Mouse (Mus musculus) heart, embryonic 13.5 days (tissue): ENCODE results near the gene Actl6b. TPM values are rescaled to one million over a fixed set of nuclear protein-coding genes. Genes with fewer than 3 reads are reported as not detected.

Source experiments
- ATAC-seq: fragments of 200-750 bp; cut with Nextera tagmentation; 2 replicates; pipeline ENCODE4 v1.8.0; 2017; ENCODE audit warnings: moderate TSS enrichment; ENCODE audit not compliant: insufficient number of reproducible peaks, low FRiP score, low TSS enrichment; ENCODE audit errors: extremely low read depth
- H3K27ac ChIP-seq: fragments of 300-500 bp; sonication (generic); replicated peaks from 2 replicates; pipeline ENCODE4 v1.5.1; 2015; ENCODE audit warnings: moderate library complexity, mild to moderate bottlenecking, inconsistent platforms
- H3K27me3 ChIP-seq: fragments of 300-500 bp; sonication (generic); replicated peaks from 2 replicates; pipeline ENCODE4 v1.6.1; 2015; ENCODE audit warnings: mild to moderate bottlenecking, inconsistent platforms
- H3K36me3 ChIP-seq: fragments of 300-500 bp; sonication (generic); 2 replicates; pipeline ENCODE4 v1.6.1; 2015; ENCODE audit warnings: mild to moderate bottlenecking, inconsistent platforms
- H3K4me1 ChIP-seq: fragments of 300-500 bp; sonication (generic); 2 replicates; pipeline ENCODE4 v1.6.1; 2015; ENCODE audit warnings: inconsistent platforms
- H3K4me2 ChIP-seq: fragments of 300-500 bp; sonication (generic); 2 replicates; pipeline ENCODE4 v1.6.1; 2015; ENCODE audit warnings: inconsistent platforms, mild to moderate bottlenecking, moderate library complexity
- H3K4me3 ChIP-seq: fragments of 300-500 bp; sonication (generic); 2 replicates; pipeline ENCODE4 v1.5.1; 2015; ENCODE audit warnings: moderate library complexity, mild to moderate bottlenecking, inconsistent platforms
- H3K9ac ChIP-seq: fragments of 300-500 bp; sonication (generic); 2 replicates; pipeline ENCODE4 v1.6.1; 2015; ENCODE audit warnings: inconsistent platforms, mild to moderate bottlenecking, moderate library complexity
- H3K9me3 ChIP-seq: fragments of 300-500 bp; sonication (generic); 2 replicates; pipeline ENCODE4 v1.6.1; 2016; ENCODE audit warnings: inconsistent platforms
- WGBS: fragments of 180-500 bp; shearing (Covaris S2); methylation state at CpG from one replicate; pipeline ENCODE4 v1.1.7; 2015; ENCODE audit warnings: mixed read lengths; 5-methylcytosine and 5-hydroxymethylcytosine counted together
- polyA plus RNA-seq: library from polyadenylated mRNA; unstranded; fragments of >200 nt; fragmentation: Nextera tagmentation; extraction: Ambion mirVana; gene quantifications from 2 replicates; pipeline ENCODE4 v1.2.1, GENCODE M21; 2015

The Actl6b gene
- polyA plus RNA-seq, 1 experiment from 2014 or later: 0.35 TPM

- peaks cover 46% of the 10 kb centered on the region for H3K4me1 ChIP-seq
- peak overlapping the region; percentile 94 for H3K27ac ChIP-seq
- H3K9ac ChIP-seq: peak overlapping the region; percentile 92
- ATAC-seq: peak; percentile 20
- under 1% methylated on average over 45 of the region's 46 CpGs for WGBS
- peaks cover 47% of the 10 kb centered on the region for H3K36me3 ChIP-seq
- no peaks in the 10 kb centered on the region for H3K9me3 ChIP-seq
- H3K27me3 ChIP-seq: no peaks in the 10 kb centered on the region
- H3K4me2 ChIP-seq: peak overlapping the region; percentile 97
- peak overlapping the region; percentile 84 for H3K4me3 ChIP-seq
Measured at GRCm38 (mm10) chr5:137530588-137531413, 22.5 kb upstream of the Actl6b start.

GRCm38 (mm10) chr5:137531414-137532130 lies 21.7 kb upstream of the Actl6b start:
- no peaks in the 10 kb centered on the region for H3K27me3 ChIP-seq
- under 1% methylated on average over 51 of the region's 51 CpGs for WGBS
- peak overlapping the region; percentile 92 for H3K9ac ChIP-seq
- peak overlapping the region; percentile 84 for H3K4me3 ChIP-seq
- peaks cover 39% of the 10 kb centered on the region for H3K36me3 ChIP-seq
- peak overlapping the region; percentile 94 for H3K27ac ChIP-seq
- H3K9me3 ChIP-seq: no peaks in the 10 kb centered on the region
- ATAC-seq: peak; percentile 7; the same call in 1 of the 2 replicates
- peaks cover 38% of the 10 kb centered on the region for H3K4me1 ChIP-seq
- H3K4me2 ChIP-seq: peak overlapping the region; percentile 97

GRCm38 (mm10) chr5:137532131-137532807 lies 21.0 kb upstream of the Actl6b start:
- no peak for ATAC-seq
- H3K4me1 ChIP-seq: peaks cover 36% of the 10 kb centered on the region
- peak overlapping the region; percentile 92 for H3K9ac ChIP-seq
- 0% methylated on average over 19 of the region's 19 CpGs for WGBS
- peak overlapping the region; percentile 97 for H3K4me2 ChIP-seq
- H3K27me3 ChIP-seq: no peaks in the 10 kb centered on the region
- H3K27ac ChIP-seq: peak overlapping the region; percentile 94
- H3K9me3 ChIP-seq: no peaks in the 10 kb centered on the region
- peak overlapping the region; percentile 84 for H3K4me3 ChIP-seq
- peaks cover 32% of the 10 kb centered on the region for H3K36me3 ChIP-seq

GRCm38 (mm10) chr5:137532808-137533116 lies 20.6 kb upstream of the Actl6b start:
- Histone ChIP-seq H3K4me2 (peak overlapping the region; percentile 97), H3K9ac (peak overlapping the region; percentile 92), H3K27me3 (no peaks in the 10 kb centered on the region), H3K36me3 (peaks cover 27% of the 10 kb centered on the region), H3K4me1 (peaks cover 31% of the 10 kb centered on the region), H3K27ac (peak overlapping the region; percentile 94), H3K4me3 (peak overlapping the region; percentile 84), H3K9me3 (no peaks in the 10 kb centered on the region)
- peak; percentile 1; the same call in 1 of the 2 replicates for ATAC-seq
- WGBS: 0% methylated on average over 12 of the region's 12 CpGs

- ATAC-seq: peak; percentile 76
- Histone ChIP-seq H3K4me3 (peak within 1 kb of the TSS; percentile 84), H3K4me2 (peak within 1 kb of the TSS; percentile 97), H3K27me3 (no peaks in the 10 kb centered on the region), H3K4me1 (peaks cover 26% of the 10 kb centered on the region), H3K36me3 (peaks cover 22% of the 10 kb centered on the region), H3K27ac (peak within 1 kb of the TSS; percentile 94), H3K9me3 (no peaks in the 10 kb centered on the region), H3K9ac (peak within 1 kb of the TSS; percentile 92)
- under 1% methylated on average over 38 of the region's 40 CpGs for WGBS
Measured at GRCm38 (mm10) chr5:137533117-137533827, 20.0 kb upstream of the Actl6b start, which contains the start of the genes Epo and Gnb2. Gene Epo, minus strand, starts transcription at chr5:137533242. Gene Gnb2, minus strand, starts transcription at chr5:137533510.

- H3K27me3 ChIP-seq: no peaks in the 10 kb centered on the region
- no peak overlapping the region for H3K27ac ChIP-seq
- H3K9ac ChIP-seq: no peak overlapping the region
- H3K9me3 ChIP-seq: no peaks in the 10 kb centered on the region
- 90% methylated on average over 3 of the region's 3 CpGs for WGBS
- no peak for ATAC-seq
- peaks cover 7% of the 10 kb centered on the region for H3K36me3 ChIP-seq
- H3K4me3 ChIP-seq: no peak overlapping the region
- H3K4me1 ChIP-seq: peaks cover 21% of the 10 kb centered on the region
- H3K4me2 ChIP-seq: no peak overlapping the region
Measured at GRCm38 (mm10) chr5:137534762-137535161, 18.6 kb upstream of the Actl6b start.

GRCm38 (mm10) chr5:137535318-137535717 lies 18.0 kb upstream of the Actl6b start:
- WGBS: 74% methylated on average over 9 of the region's 9 CpGs
- H3K27ac ChIP-seq: no peak overlapping the region
- no peak for ATAC-seq

GRCm38 (mm10) chr5:137537461-137537860 lies 15.9 kb upstream of the Actl6b start:
- WGBS: 55% methylated on average over 4 of the region's 4 CpGs
- H3K27me3 ChIP-seq: no peaks in the 10 kb centered on the region
- ATAC-seq: no peak
- H3K9ac ChIP-seq: no peak overlapping the region
- H3K9me3 ChIP-seq: no peaks in the 10 kb centered on the region
- no peak overlapping the region for H3K4me2 ChIP-seq
- H3K27ac ChIP-seq: no peak overlapping the region
- no peaks in the 10 kb centered on the region for H3K36me3 ChIP-seq
- no peak overlapping the region for H3K4me3 ChIP-seq
- H3K4me1 ChIP-seq: peaks cover 9% of the 10 kb centered on the region

More at GRCm38 (mm10) chr5:137535318-137535717, 18.0 kb upstream of the Actl6b start:
- peaks cover 16% of the 10 kb centered on the region for H3K4me1 ChIP-seq
- no peak overlapping the region for H3K9ac ChIP-seq
- peaks cover 2% of the 10 kb centered on the region for H3K36me3 ChIP-seq
- no peaks in the 10 kb centered on the region for H3K9me3 ChIP-seq
- H3K27me3 ChIP-seq: no peaks in the 10 kb centered on the region
- H3K4me2 ChIP-seq: no peak overlapping the region
- H3K4me3 ChIP-seq: no peak overlapping the region

GRCm38 (mm10) chr5:137539291-137539801 lies 14.0 kb upstream of the Actl6b start:
- peaks cover 5% of the 10 kb centered on the region for H3K4me1 ChIP-seq
- no peak overlapping the region for H3K4me3 ChIP-seq
- H3K9ac ChIP-seq: no peak overlapping the region
- H3K27me3 ChIP-seq: no peaks in the 10 kb centered on the region
- ATAC-seq: no peak
- H3K4me2 ChIP-seq: 0 out of 2 replicates have a peak overlapping the region, but pooled peaks have one; percentile 6
- WGBS: 45% methylated on average over 7 of the region's 7 CpGs
- no peaks in the 10 kb centered on the region for H3K9me3 ChIP-seq
- H3K27ac ChIP-seq: no peak overlapping the region
- no peaks in the 10 kb centered on the region for H3K36me3 ChIP-seq

GRCm38 (mm10) chr5:137540991-137541390 lies 12.3 kb upstream of the Actl6b start:
- WGBS: 70% methylated on average over 6 of the region's 6 CpGs
- no peaks in the 10 kb centered on the region for H3K9me3 ChIP-seq
- no peaks in the 10 kb centered on the region for H3K27me3 ChIP-seq

More at GRCm38 (mm10) chr5:137540991-137541390, 12.3 kb upstream of the Actl6b start:
- Histone ChIP-seq H3K4me1 (peaks cover 5% of the 10 kb centered on the region), H3K9ac (no peak overlapping the region), H3K4me2 (no peak overlapping the region), H3K4me3 (no peak overlapping the region), H3K36me3 (no peaks in the 10 kb centered on the region), H3K27ac (no peak overlapping the region)
- ATAC-seq: no peak
